Mouse (Mus musculus) left cerebral cortex, adult 2 months (tissue): Measurements from ENCODE around the gene Tnrc6a. TPM values are rescaled to one million over a fixed set of nuclear protein-coding genes. Genes with fewer than 3 reads are reported as not detected.

Experiments
- DNase-seq, 2 experiments: peaks; one replicate each; pipeline ENCODE4 v3.0.0; 2021 to 2022; ENCODE audit warnings: low spot score in 2 of 2, mixed read lengths in 1 of 2; ENCODE audit errors: extremely low spot score in 1 of 2
- H3K27ac ChIP-seq: fragments of 200-600 bp; 2 replicates; pipeline ENCODE4 v1.8.1; 2022
- H3K4me3 ChIP-seq: fragments of 200-600 bp; 2 replicates; pipeline ENCODE4 v1.8.1; 2022
- CTCF ChIP-seq: fragments of 200-600 bp; IDR thresholded peaks from 2 replicates; pipeline ENCODE4 v1.8.1; 2022; ENCODE audit warnings: antibody characterized with exemption, mild to moderate bottlenecking, moderate library complexity
- intact Hi-C: fragments of 180-260 bp; cut with DNase I; formaldehyde crosslinking; loops from one replicate; pipeline ENCODE4 v1.15.1; 2025
- total RNA-seq, 2 experiments: library from RNA; stranded (reverse); gene quantifications; 2 replicates each; pipeline ENCODE4 v1.2.3; 2021

Tnrc6a gene
- total RNA-seq, 2 experiments from 2014 or later, result 59.6 to 62.4 TPM

DNA sequence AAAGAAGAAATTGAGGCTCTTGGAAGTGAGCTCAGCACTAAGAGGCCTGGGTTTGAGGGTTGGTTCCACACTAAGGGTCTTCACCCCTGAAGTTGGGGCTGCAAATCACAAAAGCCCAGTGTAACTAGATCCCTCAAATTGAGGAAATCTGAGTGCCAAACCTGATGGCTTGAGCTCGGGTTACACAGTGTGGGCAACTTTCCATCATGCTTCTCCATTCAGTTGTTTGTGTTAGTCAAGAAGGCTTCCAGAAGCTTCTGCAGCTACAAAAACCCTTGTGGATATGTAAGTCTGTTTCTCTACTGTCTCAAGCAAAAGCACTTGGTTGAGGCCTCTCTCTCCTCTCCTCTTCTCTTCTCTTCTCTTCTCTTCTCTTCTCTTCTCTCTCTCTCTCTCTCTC lies 17.8 kb upstream of the Tnrc6a start:
- DNase-seq, result no peak
- intact Hi-C loops, result no loop called here
- TF ChIP-seq CTCF, result no peak
- Histone ChIP-seq H3K27ac (no peak overlapping the region), H3K4me3 (no peak overlapping the region)

DNA sequence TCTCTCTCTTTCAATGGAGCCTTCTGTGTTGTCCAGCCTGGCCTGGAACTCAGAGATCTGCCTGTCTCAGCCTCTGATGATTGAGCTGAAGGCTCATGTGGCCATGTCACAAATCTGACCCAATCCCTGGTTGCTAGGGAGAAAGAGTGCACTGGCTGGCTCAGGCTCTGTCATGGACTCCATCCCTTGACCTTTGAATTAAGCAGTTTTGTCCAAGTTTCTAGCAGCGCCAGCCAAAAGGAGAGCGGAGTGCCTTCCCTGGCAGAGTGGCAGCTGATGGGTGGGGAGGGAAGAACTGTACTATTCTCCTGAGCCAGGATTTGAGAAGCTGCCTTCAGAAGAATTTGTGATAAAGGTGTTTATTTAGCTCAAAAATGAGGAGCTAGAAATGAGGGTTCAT lies 17.4 kb upstream of the Tnrc6a start:
- intact Hi-C loops, result no loop called here
- no peak overlapping the region for H3K4me3 ChIP-seq
- TF ChIP-seq CTCF, result no peak
- no peak overlapping the region for H3K27ac ChIP-seq
- no peak for DNase-seq

DNA sequence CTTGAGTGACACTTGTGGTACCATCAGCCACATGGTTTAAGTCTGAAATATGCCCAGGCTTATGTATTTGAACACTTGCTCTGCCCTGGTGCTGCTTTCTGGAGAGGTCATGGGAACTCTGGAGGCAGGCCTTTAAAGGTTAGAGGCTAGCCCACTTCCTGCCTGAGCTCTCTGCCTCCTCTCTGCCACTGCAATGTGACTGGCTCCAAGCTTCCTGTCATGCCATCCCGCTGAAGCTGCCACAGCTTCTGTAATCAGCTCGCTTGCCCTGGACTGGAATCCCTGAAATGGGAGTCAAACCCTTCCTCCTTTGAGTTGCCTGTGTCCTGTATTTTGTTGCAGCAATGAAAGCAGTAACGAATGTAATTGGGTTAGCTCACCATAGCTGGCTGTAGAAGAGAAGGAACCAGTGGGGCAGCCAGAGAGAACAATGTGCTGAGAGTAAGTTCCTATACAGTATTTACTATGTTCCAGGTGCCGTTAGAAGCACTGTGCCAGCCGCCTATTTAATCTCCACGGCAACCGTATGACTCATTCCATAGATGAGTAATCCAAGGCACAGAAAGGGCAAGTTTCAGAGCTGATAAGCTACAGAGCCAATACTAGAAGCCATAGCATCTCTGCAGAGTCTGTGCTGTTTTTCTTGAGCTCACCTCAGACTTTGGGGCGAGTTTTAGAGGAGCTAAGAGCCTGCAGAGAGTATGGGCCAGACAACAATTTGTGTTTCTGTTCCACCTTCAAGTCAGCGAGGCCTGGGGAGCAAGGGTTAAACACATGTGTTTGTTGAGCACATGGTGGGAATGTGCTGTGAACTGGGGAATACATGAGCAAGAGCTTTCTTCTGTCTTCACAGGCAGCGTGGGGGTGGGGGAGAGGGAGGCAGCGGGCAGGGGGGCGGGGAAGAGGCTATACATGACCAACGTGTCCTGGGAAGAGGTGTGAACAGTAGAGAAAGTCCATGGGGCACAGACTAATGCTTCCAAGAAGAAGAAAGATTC lies 15.3 kb upstream of the Tnrc6a start:
- intact Hi-C loops, result no loop called here
- Histone ChIP-seq H3K4me3 (no peak overlapping the region), H3K27ac (no peak overlapping the region)
- TF ChIP-seq CTCF, result no peak
- DNase-seq, result peak; percentile 36 to 45

DNA sequence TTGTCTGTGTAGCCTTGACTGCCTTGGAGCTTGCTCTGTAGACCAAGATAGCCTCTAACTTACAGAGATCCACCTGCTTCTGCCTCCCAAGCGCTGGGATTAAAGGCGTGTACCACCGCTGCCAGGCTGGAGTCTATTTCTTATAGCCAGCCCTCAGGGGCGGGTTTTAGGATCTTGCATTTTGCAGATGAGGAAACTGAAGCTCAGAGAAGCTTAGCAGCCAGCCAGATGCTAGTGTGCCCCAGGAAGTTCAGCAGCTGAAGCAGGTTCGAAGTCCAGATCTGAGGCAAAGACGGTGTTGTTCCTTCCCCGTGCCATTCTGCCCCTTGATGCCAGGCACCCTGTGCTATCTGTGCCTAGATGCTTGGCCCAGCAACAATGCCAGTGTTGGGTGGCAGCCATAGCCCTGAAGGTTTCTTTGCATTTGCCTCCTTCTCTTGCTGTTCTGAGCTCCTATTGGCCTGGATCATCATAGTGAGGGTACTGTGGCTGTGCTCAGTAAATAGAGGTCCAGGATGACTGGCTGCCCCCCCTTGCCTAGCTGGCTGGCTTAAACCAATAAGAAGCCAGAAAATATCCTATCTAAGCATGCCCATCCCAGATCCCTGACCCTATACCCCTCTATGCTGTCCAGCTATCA lies 14.2 kb upstream of the Tnrc6a start:
- H3K4me3 ChIP-seq, result no peak overlapping the region
- intact Hi-C loops, result no loop called here
- no peak for DNase-seq
- TF ChIP-seq CTCF, result no peak
- no peak overlapping the region for H3K27ac ChIP-seq

DNA sequence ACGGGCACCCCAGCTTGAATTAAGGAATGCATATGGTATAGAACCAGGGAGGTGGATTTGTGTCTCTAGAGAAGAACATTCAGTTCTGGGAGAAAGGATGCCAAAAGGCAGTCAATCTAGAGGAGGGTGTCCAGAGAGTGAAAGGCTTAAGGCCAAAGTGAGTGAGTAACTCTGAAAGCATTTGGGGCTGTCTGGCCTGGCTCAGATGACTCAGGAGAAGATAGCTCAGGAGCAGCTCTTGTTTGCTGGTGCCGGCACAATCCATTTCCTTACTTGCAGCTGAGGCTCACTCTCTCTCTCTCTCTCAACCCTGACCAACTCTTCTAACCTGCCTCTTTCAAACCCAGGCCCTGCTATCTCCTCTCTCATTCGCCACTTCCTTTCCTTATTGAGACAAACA lies 13.6 kb upstream of the Tnrc6a start:
- H3K27ac ChIP-seq, result no peak overlapping the region
- no peak overlapping the region for H3K4me3 ChIP-seq
- no peak for TF ChIP-seq CTCF
- no peak for DNase-seq
- intact Hi-C loops, result no loop called here

DNA sequence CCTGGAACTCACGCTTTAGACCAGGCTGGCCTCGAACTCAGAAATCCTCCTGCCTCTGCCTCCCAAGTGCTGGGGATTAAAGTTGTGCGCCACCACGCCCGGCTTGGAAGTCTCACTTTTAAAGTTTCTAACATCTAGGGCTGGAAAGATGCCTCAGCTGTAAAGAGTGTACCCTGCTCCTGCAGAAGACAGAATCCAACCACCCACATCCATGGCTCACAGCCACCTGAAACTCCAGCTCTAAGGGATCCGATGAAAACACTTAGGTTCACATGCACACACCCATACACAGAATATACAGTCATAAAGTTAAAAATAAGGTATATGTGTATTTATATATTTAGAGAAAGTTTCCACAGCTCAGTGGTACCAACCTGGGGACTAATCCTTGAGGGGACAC lies 10.1 kb upstream of the Tnrc6a start:
- intact Hi-C loops, result no loop called here
- TF ChIP-seq CTCF, result no peak
- no peak overlapping the region for H3K4me3 ChIP-seq

DNA sequence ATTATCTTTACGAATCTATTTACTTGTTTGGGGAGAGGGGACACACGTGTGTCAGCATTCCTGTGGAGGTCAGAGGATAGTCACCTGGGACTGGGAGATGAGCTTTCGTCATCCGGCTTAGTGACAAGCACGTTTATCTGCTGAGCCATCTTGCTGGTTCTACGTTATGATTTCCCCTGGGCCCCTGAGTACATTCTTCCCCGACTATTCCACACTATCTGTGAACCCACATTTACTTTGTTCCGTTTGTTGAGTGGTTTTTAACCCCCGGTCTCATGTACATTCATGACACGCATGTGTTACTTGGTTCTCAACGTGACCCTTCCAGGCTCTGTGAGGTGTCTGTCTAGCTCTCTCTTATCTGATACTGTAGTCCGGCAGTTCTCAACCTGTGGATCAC lies 6.9 kb upstream of the Tnrc6a start:
- Histone ChIP-seq H3K4me3 (no peak overlapping the region), H3K27ac (no peak overlapping the region)
- no peak for TF ChIP-seq CTCF
- DNase-seq, result no peak
- intact Hi-C loops, result no loop called here

More for the DNA sequence above, 10.1 kb upstream of the Tnrc6a start:
- no peak overlapping the region for H3K27ac ChIP-seq
- DNase-seq, result no peak

DNA sequence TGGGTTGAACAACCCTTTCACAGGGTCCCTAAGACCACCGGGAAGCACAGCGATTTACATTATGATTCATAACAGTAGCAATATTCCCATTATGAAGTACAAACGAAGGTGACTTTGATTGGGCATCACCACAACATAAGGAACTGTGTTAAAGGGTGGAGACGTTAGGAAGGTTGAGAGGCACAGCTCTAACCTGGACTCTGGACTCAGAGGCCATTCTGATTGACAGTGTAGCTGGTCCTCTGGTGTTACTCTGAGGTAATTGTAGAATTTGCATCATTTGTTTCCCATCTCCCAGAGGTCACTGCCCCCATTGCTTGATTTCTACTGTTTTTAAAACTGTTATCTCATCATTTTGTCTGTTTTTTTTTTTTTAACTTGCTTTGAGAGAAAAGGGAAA lies 6.5 kb upstream of the Tnrc6a start:
- intact Hi-C loops, result no loop called here
- H3K27ac ChIP-seq, result no peak overlapping the region
- no peak for TF ChIP-seq CTCF
- no peak overlapping the region for H3K4me3 ChIP-seq
- no peak for DNase-seq

DNA sequence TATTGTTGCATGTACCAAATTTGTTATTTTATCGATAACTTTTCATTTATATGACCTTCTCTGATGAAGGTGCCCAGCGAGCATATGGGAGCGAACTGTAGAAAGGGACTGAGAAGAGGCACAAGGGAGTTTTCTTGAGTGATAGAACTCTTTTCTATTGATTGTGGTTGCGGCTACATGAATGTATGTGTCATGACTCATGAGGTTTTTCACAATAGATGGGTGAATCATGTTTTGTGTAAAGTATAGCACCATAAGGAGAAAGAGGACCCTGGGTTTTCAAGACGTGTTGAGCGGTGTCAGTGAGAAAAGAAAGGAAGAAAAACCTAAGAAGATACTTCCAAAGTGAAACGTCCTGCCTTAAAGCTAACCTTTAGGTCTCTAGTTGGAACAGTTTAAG lies 3.2 kb upstream of the Tnrc6a start:
- H3K4me3 ChIP-seq, result no peak overlapping the region
- intact Hi-C loops, result no loop called here
- no peak for TF ChIP-seq CTCF
- DNase-seq, result no peak
- H3K27ac ChIP-seq, result no peak overlapping the region

DNA sequence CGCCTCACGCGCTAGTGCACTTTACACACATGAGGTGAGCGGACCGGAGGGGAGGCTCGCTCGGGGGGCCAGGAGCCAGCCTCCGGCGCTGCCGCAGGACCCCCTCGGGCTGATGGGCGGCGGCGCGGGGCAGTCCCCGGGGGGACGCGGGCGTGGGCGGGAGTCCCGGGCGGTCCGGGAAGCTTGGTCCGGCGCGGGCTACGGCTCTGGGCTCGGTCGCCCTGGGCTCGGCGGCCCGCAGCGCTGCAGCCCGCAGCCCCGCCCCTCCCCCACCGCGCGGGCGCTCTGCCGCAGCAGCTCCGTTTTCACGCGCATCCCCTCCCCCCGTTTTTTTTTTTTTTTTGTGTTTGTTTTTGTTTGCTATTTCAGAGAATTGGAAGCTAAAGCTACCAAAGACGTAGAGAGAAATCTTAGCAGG lies 623 bp downstream of the Tnrc6a start:
- DNase-seq, result no peak
- intact Hi-C loops, result loop anchor here (1.0 kb wide), 1 partner anchor 40 kb away; no protein-coding TSS in a partner anchor
- Histone ChIP-seq H3K4me3 (peak overlapping the region; percentile 96), H3K27ac (peak overlapping the region; percentile 100)
- TF ChIP-seq CTCF, result no peak

DNA sequence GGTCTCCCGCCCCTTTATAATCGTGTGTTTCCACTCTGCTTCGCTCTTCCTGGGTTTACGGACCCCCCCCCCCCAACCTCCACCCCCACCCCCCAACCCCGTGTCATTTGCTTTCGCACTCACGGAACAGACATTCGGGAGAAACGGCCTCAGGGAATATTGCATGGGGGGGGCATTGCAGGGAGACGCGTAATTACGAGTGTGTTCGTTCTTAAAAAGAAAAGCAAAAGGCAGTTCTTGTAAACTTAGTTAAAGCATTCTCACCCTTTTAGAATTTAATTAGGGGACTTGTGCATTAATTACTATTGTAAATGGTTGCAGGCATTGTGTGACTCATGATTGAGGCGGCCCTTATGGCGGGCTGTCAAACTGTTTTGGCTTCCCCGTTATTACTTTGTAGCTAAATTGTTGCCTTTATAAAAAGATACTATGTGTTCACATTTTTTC lies 1.1 kb downstream of the Tnrc6a start:
- DNase-seq, result no peak
- Histone ChIP-seq H3K27ac (peak overlapping the region; percentile 100; the same call in 1 of the 2 replicates), H3K4me3 (peak overlapping the region; percentile 96)
- TF ChIP-seq CTCF, result no peak
- intact Hi-C loops, result loop anchor here (1.0 to 5.0 kb wide), 2 partner anchors 40 to 57 kb away; no protein-coding TSS in a partner anchor

DNA sequence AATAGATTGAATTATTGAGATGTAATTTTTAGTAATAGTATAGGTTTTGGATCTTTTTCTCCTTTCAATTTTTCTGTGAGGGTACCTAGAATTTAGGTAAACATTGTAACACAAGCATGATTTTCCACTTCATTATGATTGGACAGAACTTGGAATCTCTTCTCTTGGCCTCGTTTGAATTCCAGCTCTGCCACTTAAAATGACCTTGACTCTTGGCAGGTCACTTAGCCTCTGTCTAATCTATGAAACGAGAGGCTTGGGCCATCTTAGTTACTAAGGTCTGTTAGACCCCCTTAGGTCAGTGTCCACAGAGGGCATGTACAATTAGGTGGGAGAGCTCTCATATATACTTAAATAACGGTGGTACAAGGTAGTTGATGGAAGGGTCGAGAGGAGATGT lies 2.4 kb downstream of the Tnrc6a start:
- DNase-seq, result no peak
- TF ChIP-seq CTCF, result no peak
- intact Hi-C loops, result loop anchor here (5.0 kb wide), 1 partner anchor 59 kb away; no protein-coding TSS in a partner anchor
- Histone ChIP-seq H3K4me3 (no peak overlapping the region), H3K27ac (no peak overlapping the region)
